Mouse (Mus musculus) activated CD4-positive, CD25-positive, alpha-beta regulatory T cell, adult 4 months (primary cell): ENCODE measurements around the gene Svbp. TPM values are rescaled to one million over a fixed set of nuclear protein-coding genes. Genes with fewer than 3 reads are reported as not detected.

Source experiments
- ATAC-seq: one replicate; pipeline ENCODE4 v1.8.0; 2017
- polyA plus RNA-seq, 2 experiments: library from polyadenylated mRNA; unstranded; fragments of 100-300 nt; shearing (Covaris generic); gene quantifications; one replicate each; pipeline ENCODE4 v1.2.1; 2017

The Svbp gene
- polyA plus RNA-seq, 2 experiments from 2014 or later, result 63.6 to 67.8 TPM

- peak; percentile 66 for ATAC-seq
These were observed 52.5 kb downstream of the Svbp start for GRCm38 (mm10) chr4:119247462-119248235.

GRCm38 (mm10) chr4:119248407-119248965 lies 53.4 kb downstream of the Svbp start:
- no peak for ATAC-seq

Other genes with a start within 250 kb of the Svbp start
- not detected for gene Lao1, start 233.7 kb upstream of the Svbp start, polyA plus RNA-seq
- 10 to 100 TPM; 27.6 to 29.1 TPM for gene Slc2a1, start 86.6 kb upstream of the Svbp start, polyA plus RNA-seq
- 1 to 10 TPM; 4.6 to 5.9 TPM for gene Zfp691, start 21.1 kb upstream of the Svbp start, polyA plus RNA-seq
- gene Ermap, start 5.3 kb upstream of the Svbp start, polyA plus RNA-seq, result 1 to 10 TPM in 1 of 2 experiments, not detected in 1; 1.1 TPM
- under 1 TPM in 1 of 2 experiments, not detected in 1; 0.26 TPM for gene Tmem269, start 22.9 kb downstream of the Svbp start, polyA plus RNA-seq
- gene AU022252, start 37.4 kb downstream of the Svbp start, polyA plus RNA-seq, result 1 to 10 TPM; 8.0 to 9.2 TPM
- 1 to 10 TPM; 1.1 to 1.6 TPM for gene P3h1, start 37.6 kb downstream of the Svbp start, polyA plus RNA-seq
- not detected for gene Cldn19, start 60.1 kb downstream of the Svbp start, polyA plus RNA-seq
- 100 to 1,000 TPM; 172 to 180 TPM for gene Ybx1, start 99.3 kb downstream of the Svbp start, polyA plus RNA-seq
- gene Ppih, start 125.2 kb downstream of the Svbp start, polyA plus RNA-seq, result 10 to 100 TPM; 38.7 to 42.8 TPM
- 1 to 10 TPM; 4.9 to 8.4 TPM for gene Ccdc30, start 220.2 kb downstream of the Svbp start, polyA plus RNA-seq
- 10 to 100 TPM; 57.1 to 59.9 TPM for gene Ppcs, start 227.1 kb downstream of the Svbp start, polyA plus RNA-seq
- gene Zmynd12, start 227.5 kb downstream of the Svbp start, polyA plus RNA-seq, result not detected